Mouse (Mus musculus): ENCODE results near the gene Lgals7. TPM values are rescaled to one million over a fixed set of nuclear protein-coding genes. Genes with fewer than 3 reads are reported as not detected.
"Not testable (repeated sequence)": the region's sequence is repeated elsewhere in the genome, so short reads cannot be mapped to it uniquely, and the experiment has no call there.

The Lgals7 gene
- polyA plus RNA-seq, 1 experiment = not detected

- Histone ChIP-seq H3K27ac (ENCODE audit: insufficient read depth, low read length) (no peak overlapping the region), H3K4me3 (replicated peaks; ENCODE audit: insufficient read depth, low read depth, low read length) (no peak overlapping the region), H3K4me1 (ENCODE audit: control insufficient read depth, insufficient read depth, low read length) (no peaks in the 10 kb centered on the region), H3K27me3 (ENCODE audit: control insufficient read depth, insufficient read depth, low read length) (no peaks in the 10 kb centered on the region)
- TF ChIP-seq CTCF (IDR thresholded peaks at IDR 0.05; ENCODE audit: borderline replicate concordance, insufficient read depth, low read depth, low read length) = no peak
- TF ChIP-seq POLR2A (IDR thresholded peaks at IDR 0.05; ENCODE audit: borderline replicate concordance, insufficient read depth, low read length) = no peak
- 88% methylated on average over 6 of the region's 6 CpGs for WGBS
- no peak for DNase-seq
Measured at GRCm38 (mm10) chr7:28860898-28861297, 2.8 kb upstream of the Lgals7 start.

- H3K27me3 ChIP-seq (ENCODE audit: control insufficient read depth, insufficient read depth, low read length) = no peaks in the 10 kb centered on the region
- no peak for DNase-seq
- H3K4me3 ChIP-seq (replicated peaks; ENCODE audit: insufficient read depth, low read depth, low read length) = no peak overlapping the region
- no peak for TF ChIP-seq POLR2A (IDR thresholded peaks at IDR 0.05; ENCODE audit: borderline replicate concordance, insufficient read depth, low read length)
- TF ChIP-seq CTCF (IDR thresholded peaks at IDR 0.05; ENCODE audit: borderline replicate concordance, insufficient read depth, low read depth, low read length) = no peak
- H3K27ac ChIP-seq (ENCODE audit: insufficient read depth, low read length) = no peak overlapping the region
- 77% methylated on average over 15 of the region's 15 CpGs for WGBS
- no peaks in the 10 kb centered on the region for H3K4me1 ChIP-seq (ENCODE audit: control insufficient read depth, insufficient read depth, low read length)
Measured at GRCm38 (mm10) chr7:28862817-28863499, 695 bp upstream of the Lgals7 start.

GRCm38 (mm10) chr7:28864288-28864750, 666 bp downstream of the Lgals7 start:
- Histone ChIP-seq H3K27ac (ENCODE audit: insufficient read depth, low read length) (no peak overlapping the region), H3K4me3 (replicated peaks; ENCODE audit: insufficient read depth, low read depth, low read length) (no peak overlapping the region), H3K4me1 (ENCODE audit: control insufficient read depth, insufficient read depth, low read length) (no peaks in the 10 kb centered on the region), H3K27me3 (ENCODE audit: control insufficient read depth, insufficient read depth, low read length) (no peaks in the 10 kb centered on the region)
- DNase-seq = no peak
- TF ChIP-seq CTCF (IDR thresholded peaks at IDR 0.05; ENCODE audit: borderline replicate concordance, insufficient read depth, low read depth, low read length) (no peak), POLR2A (IDR thresholded peaks at IDR 0.05; ENCODE audit: borderline replicate concordance, insufficient read depth, low read length) (no peak)
- WGBS = 26% methylated on average over 9 of the region's 9 CpGs

DNA sequence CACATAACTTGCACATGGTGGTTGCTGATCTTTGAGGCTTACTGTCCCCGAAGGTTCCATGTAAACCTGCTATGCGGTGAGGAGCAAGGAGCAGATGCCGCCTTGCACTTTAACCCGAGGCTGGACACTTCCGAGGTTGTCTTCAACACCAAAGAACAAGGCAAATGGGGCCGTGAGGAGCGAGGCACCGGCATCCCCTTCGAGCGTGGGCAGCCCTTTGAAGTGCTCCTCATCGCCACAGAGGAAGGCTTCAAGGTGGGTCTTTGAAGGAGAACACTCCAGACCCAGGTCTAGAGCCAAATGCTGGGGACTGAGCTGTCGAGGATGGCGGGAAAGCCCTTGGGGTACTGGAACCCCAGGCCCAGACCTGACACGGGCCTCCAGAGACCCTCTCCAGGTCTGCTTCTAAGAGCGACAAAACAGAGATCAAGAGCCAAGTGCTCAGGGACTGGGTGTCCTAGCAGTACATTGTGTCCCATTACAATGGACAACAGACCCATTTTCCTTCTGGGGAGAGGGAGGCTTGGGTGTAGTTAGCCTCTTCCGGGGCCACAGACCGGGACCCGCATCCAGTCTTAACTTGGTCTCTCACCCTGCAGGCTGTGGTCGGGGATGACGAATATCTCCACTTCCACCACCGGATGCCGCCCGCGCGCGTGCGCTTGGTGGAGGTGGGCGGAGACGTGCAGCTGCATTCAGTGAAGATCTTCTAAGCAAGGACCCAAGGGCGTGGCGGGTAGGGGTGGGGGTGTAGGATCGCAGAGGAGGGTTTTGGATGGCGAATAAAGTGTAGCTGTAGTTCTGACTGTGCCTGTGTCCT, 2.0 kb downstream of the Lgals7 start:
- Histone ChIP-seq H3K4me1 (ENCODE audit: control insufficient read depth, insufficient read depth, low read length) (no peaks in the 10 kb centered on the region), H3K4me3 (replicated peaks; ENCODE audit: insufficient read depth, low read depth, low read length) (no peak overlapping the region), H3K27me3 (ENCODE audit: control insufficient read depth, insufficient read depth, low read length) (no peaks in the 10 kb centered on the region), H3K27ac (ENCODE audit: insufficient read depth, low read length) (no peak overlapping the region)
- DNase-seq = no peak
- no peak for TF ChIP-seq CTCF (IDR thresholded peaks at IDR 0.05; ENCODE audit: borderline replicate concordance, insufficient read depth, low read depth, low read length)
- TF ChIP-seq POLR2A (IDR thresholded peaks at IDR 0.05; ENCODE audit: borderline replicate concordance, insufficient read depth, low read length) = no peak
- 54% methylated on average over 33 of the region's 33 CpGs for WGBS

- Histone ChIP-seq H3K27me3 (ENCODE audit: control insufficient read depth, insufficient read depth, low read length) (no peaks in the 10 kb centered on the region), H3K27ac (ENCODE audit: insufficient read depth, low read length) (no peak overlapping the region), H3K4me1 (ENCODE audit: control insufficient read depth, insufficient read depth, low read length) (no peaks in the 10 kb centered on the region), H3K4me3 (replicated peaks; ENCODE audit: insufficient read depth, low read depth, low read length) (no peak overlapping the region)
- TF ChIP-seq CTCF (IDR thresholded peaks at IDR 0.05; ENCODE audit: borderline replicate concordance, insufficient read depth, low read depth, low read length) (no peak), POLR2A (IDR thresholded peaks at IDR 0.05; ENCODE audit: borderline replicate concordance, insufficient read depth, low read length) (no peak)
- 87% methylated on average over 28 of the region's 28 CpGs for whole genome bisulfite sequencing
- DNase-seq = no peak
Measured at GRCm38 (mm10) chr7:28866769-28867507, 3.3 kb downstream of the Lgals7 start.

GRCm38 (mm10) chr7:28867508-28868340, 4.1 kb downstream of the Lgals7 start:
- 18% methylated on average over 23 of the region's 23 CpGs for WGBS
- DNase-seq = peak; percentile 62 to 75
- not testable (repeated sequence) for H3K27me3 ChIP-seq (ENCODE audit: control insufficient read depth, insufficient read depth, low read length); H3K4me1 ChIP-seq (ENCODE audit: control insufficient read depth, insufficient read depth, low read length); H3K27ac ChIP-seq (ENCODE audit: insufficient read depth, low read length)
- TF ChIP-seq CTCF (IDR thresholded peaks at IDR 0.05; ENCODE audit: borderline replicate concordance, insufficient read depth, low read depth, low read length) = peak; percentile 67
- peak overlapping the region; percentile 28 for H3K4me3 ChIP-seq (replicated peaks; ENCODE audit: insufficient read depth, low read depth, low read length)

All from cerebellum, adult 2 months (tissue).